Mouse (Mus musculus) left cerebral cortex, adult 9 months (tissue): ENCODE data around the gene Cd300ld.
"Not testable (repeated sequence)": the region's sequence is repeated elsewhere in the genome, so short reads cannot be mapped to it uniquely, and the experiment has no call there.

Experiments used
- DNase-seq, 2 experiments: peaks; one replicate each; pipeline ENCODE4 v3.0.0; 2022; ENCODE audit warnings: low spot score in 2 of 2

The Cd300ld gene

DNA sequence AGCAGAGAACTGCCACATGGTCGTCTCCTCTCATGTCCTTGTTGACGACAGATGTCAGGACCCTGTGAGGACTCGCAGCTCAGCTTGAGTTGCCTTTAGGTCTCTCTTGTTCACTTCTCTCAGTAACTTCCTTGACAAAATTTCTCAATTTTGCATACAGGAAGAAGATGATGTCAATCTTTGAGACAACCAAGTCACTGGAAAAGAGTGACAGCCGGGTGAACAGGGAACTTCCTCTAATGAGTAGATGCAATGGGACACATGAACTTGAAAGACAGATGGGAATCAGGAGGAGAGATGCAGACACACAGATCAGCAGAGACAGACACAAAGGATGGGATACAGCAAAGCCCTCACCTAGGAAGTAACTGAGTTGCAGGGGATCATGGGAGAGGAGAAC lies at the start of gene Cd300ld:
Gene Cd300ld, minus strand, starts transcription at position 130 of the 400 bp plus-strand sequence.
- no peak for DNase-seq

- not testable (repeated sequence) for DNase-seq
These were observed 47.9 kb upstream of the Cd300ld start, which contains the start of gene Cd300ld5 for GRCm38 (mm10) chr11:115037669-115038068. Cd300ld5 (minus strand) TSS chr11:115037769.

DNA sequence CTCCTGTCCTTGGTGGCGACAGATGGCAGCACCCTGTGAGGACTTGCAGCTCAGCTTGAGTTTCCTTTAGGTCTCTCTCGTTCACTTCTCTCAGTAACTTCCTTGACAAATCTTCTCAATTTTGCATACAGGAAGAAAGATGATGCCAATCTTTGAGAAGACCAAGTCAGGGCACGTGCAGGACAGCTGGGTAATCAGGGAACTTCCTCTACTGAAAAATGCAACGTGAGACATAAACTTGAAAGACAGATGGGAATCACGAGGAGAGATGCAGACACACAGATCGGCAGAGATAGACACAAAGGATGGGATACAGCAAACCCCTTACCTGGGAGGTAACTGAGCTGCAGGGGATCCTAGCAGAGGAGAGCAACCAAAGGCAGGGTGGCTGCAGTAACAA lies 37.2 kb upstream of the Cd300ld start, which contains the start of gene Cd300ld4:
Gene Cd300ld4, minus strand, starts transcription at position 101 of the 400 bp plus-strand sequence.
- not testable (repeated sequence) for DNase-seq

DNA sequence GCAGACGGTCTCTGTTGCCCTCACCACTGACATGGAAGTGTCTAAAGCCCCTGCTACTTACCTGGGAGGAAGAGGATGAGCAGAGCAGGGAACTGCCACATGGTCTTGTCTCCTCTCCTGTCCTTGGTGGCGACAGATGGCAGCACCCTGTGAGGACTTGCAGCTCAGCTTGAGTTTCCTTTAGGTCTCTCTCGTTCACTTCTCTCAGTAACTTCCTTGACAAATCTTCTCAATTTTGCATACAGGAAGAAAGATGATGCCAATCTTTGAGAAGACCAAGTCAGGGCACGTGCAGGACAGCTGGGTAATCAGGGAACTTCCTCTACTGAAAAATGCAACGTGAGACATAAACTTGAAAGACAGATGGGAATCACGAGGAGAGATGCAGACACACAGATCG lies 26.4 kb upstream of the Cd300ld start, which contains the start of gene Cd300ld2:
Gene Cd300ld2, minus strand, starts transcription at position 101 of the 400 bp plus-strand sequence.
- DNase-seq, result not testable (repeated sequence)

GRCm38 (mm10) chr11:115004070-115004469 lies 14.3 kb upstream of the Cd300ld start:
- peak in 1 of 2 experiments; percentile 4 for DNase-seq

DNA sequence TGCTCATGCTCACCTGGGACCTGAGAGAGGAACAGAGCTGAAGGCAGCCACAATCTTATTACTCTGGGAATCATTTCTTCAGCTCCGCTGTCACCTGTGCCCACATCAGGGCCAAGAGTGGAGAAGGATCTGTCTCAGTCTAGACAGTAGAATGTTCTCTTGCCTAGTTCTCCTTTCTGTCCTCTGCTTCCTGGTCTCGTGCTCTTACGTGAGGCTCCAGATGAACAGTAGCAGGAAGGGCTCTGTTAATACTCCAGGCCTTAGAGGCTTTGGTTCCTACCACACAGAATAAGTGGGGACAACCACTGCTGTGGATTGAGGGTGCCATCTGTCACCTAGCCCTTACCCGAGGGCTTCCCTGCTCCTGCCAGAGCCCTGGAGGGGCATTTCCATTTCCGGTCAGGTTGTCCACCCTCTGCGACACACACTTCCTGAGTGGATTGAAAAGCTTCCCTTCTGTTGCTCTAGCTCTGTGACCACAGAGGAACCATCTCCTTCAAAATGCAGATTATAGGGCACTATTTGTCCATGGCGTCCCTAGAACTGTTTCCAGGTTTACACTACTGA lies 11.8 kb upstream of the Cd300ld start, which contains the start of gene Cd300c2:
Gene Cd300c2, minus strand, starts transcription at position 407 of the 567 bp plus-strand sequence.
- DNase-seq, result peak in 1 of 2 experiments; percentile 6

DNA sequence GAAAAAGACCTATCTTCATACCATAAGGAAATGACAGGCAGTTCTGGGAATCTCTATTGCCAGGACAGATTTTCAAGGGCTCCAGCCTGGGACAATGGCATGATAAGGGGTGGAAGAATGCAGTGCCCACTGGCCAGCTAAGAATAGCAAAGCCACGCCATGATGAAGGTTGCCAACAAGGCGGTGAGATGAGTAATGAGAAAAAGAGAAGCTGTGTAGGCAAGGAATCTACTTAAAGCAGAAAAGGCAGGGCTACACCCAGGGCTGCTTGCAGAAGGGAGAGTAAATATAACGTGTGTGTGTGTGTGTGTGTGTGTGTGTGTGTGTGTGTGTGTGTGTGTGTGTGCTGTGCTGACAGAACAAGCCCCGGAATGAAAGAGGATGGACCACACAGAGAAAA lies 7.9 kb downstream of the Cd300ld start:
- DNase-seq, result peak in 1 of 2 experiments; percentile 7

GRCm38 (mm10) chr11:114972726-114973125 lies 17.0 kb downstream of the Cd300ld start:
- no peak for DNase-seq

GRCm38 (mm10) chr11:114968752-114969207 lies 20.9 kb downstream of the Cd300ld start, which contains the start of gene Cd300c:
Cd300c (minus strand) TSS chr11:114969157.
- peak; percentile 2 to 3 for DNase-seq

GRCm38 (mm10) chr11:114965182-114965828 lies 24.4 kb downstream of the Cd300ld start:
- peak in 1 of 2 experiments; percentile 2 for DNase-seq

DNA sequence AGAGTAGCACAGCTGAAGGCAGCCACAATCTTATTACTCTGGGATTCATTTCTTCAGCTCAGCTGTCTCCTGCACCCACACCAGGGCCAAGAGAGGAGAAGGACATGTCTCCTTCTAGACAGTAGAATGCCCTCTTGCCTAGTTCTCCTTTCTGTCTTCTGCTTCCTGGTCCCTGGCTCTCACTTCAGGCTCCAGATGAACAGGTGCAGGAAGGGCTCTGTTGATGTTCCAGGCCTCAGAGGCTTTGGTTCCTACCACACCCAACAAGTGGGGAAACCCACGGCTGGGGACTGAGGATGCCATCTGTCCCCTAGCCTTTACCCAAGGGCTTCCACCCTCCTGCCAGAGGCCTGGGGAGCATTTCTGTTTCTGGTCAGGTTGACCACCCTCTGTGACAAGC lies 29.4 kb downstream of the Cd300ld start:
- no peak for DNase-seq

- no peak for DNase-seq
These were observed 55.6 kb downstream of the Cd300ld start, which contains the start of gene Cd300lb for GRCm38 (mm10) chr11:114934144-114934543. Cd300lb (minus strand) TSS chr11:114934386.

DNA sequence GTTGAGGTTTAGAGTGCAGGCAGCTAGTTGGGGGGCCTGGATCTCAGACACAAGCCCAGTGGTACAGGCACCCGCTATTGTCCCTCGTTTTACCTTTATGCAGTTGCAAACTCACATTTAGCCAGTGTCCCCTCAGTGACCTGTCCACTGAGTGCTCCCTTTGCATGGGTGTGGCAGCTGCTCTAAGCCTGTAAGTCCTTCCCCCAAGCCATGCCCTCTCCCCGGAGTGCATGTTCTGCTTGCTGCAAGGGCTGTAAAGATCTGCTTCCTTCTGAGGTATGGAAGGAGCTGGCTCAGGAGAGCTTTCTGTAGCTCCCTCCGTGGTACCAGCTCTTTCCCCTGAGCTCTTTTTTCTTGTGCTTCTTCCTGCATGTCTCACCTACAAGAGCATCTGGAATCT lies 56.1 kb downstream of the Cd300ld start:
- no peak for DNase-seq
